Mouse (Mus musculus): Measurements from ENCODE around the gene 4930451I11Rik.

4930451I11Rik gene

GRCm38 (mm10) chr7:126832036-126832598, 678 bp upstream of the 4930451I11Rik start:
- DNase-seq, result peak; percentile 74

GRCm38 (mm10) chr7:126825952-126826351, 5.5 kb downstream of the 4930451I11Rik start:
- DNase-seq, result no peak

DNA sequence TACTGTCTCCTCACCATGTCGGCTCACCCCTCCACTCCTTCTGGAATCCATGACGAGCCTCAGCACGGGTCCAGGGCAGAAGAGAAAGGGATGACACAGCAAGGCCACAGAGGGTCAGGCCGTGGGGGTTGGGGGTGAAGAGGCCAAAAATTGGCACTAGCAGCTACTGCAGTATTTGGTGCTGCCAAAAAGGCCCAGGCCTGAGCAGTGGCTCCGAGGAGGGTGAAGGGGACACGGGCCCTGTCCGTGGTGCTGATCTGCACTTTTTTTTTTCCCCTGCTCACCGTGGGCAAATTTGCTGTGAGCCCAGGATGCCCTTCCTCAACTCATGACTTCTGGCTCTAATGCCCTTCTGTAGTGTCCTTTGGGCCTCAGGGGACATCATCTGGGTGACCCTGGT, 6.0 kb downstream of the 4930451I11Rik start:
- no peak for DNase-seq

DNA sequence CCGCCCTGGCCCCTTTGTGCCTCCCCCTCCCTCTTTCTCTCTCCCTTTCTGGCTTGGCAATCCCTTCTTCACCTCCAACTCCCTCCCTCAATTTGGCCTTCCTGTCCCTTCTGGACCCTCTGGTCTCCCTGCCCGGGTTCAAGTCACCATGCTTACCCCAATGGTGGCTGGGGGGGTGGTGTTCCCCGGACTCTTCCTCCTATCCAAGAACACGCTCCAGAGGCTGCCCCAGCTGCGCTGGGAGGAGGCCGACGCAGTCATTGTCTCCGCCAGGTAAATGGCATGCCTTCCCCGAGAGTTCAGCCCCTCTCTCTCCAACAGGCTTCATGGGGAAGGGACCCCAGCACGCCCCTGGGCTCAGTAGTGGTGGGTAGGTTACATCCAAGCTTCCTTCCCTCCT, 7.5 kb downstream of the 4930451I11Rik start:
- DNase-seq, result no peak

DNA sequence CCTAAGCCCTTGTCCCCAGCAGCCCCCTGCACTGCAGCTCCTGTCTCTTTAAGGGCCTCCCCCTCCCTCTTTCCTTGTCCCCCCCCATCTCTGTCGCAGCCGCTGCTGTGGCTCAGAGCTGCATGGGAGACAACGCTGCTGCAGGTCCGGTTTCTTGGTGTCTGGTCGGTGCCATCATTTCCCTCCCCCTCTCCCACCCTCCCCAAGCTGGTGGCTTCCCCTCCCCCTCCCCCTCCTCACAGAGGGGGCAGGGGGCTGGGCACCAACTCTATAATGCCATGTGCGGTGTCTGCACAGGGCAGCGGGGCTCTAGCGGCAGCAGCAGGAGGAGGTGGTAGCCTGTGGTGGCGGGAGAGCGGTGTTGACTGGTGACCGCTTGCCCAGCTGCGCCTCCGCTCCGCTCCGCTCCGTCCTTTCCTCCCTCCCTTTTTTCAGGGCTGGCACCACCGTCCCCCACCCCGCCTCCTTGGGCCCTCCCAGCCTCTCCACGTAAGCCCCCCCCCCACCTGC, 8.2 kb downstream of the 4930451I11Rik start:
- peak; percentile 38 for DNase-seq

- DNase-seq, result peak; percentile 23
Observed at GRCm38 (mm10) chr7:126822741-126823140, 8.7 kb downstream of the 4930451I11Rik start.

GRCm38 (mm10) chr7:126821835-126822511, 9.5 kb downstream of the 4930451I11Rik start:
- DNase-seq, result peak; percentile 78

DNA sequence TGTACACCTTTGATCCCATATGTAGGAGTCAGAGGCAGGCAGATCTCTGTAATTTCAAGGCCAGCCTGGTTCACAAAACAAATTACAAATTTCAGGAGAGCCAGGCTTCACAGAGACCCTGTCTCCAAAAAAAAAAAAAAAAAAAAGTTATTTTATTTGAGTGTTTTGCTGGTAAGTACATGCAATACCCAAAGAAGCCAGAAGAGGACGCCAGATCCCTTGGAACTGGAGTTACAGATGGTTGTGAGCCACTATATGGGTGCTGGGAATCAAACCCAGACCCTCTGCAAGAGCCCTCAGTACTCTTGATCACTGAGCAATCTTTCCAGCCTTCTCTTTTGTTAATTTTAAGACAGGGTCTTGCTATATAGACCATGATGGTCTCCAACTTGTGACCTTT, 12.6 kb downstream of the 4930451I11Rik start:
- DNase-seq, result no peak

DNA sequence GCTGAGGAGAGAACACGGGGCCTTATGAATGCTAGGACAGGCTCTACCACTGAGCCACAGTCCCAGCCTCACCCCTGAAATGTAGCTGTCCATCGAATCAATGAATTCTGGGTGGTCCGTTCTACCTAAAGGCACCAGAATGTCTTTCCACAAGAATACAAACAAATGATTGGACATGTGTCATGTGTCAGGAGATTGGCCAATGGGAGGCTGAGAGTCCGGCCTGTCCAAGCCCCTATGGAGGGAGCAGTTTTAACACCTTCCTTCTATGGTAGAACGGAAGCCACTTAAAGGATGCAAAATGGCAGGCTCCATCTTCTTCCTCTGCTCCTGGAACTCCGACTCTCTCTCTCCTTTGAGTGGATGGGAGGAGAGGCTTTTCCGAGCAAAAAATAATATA, 13.8 kb downstream of the 4930451I11Rik start:
- no peak for DNase-seq

GRCm38 (mm10) chr7:126816494-126816893, 14.9 kb downstream of the 4930451I11Rik start:
- no peak for DNase-seq

DNA sequence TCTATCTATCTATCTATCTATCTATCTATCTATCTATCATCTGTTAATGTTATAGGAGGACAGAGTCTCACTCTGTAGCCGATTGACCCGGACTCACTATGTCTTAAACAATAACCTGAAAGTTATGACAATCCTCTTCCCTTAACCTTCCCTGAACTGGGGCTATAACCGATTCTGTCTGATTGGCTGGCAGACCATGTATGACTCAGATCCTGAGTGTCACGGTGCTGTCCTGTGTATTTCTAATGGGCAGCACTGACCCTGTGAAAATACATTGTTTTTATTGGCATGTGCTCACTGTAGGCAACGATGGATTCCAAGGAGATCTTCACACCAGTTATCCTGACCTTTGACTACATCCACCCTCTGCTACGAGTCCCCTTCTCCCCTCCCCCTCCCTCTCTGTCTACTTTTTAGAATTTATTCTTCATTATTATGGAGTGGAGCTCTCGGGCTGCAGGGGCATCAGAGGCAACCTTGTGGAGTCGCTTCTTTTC, 15.7 kb downstream of the 4930451I11Rik start:
- no peak for DNase-seq

DNA sequence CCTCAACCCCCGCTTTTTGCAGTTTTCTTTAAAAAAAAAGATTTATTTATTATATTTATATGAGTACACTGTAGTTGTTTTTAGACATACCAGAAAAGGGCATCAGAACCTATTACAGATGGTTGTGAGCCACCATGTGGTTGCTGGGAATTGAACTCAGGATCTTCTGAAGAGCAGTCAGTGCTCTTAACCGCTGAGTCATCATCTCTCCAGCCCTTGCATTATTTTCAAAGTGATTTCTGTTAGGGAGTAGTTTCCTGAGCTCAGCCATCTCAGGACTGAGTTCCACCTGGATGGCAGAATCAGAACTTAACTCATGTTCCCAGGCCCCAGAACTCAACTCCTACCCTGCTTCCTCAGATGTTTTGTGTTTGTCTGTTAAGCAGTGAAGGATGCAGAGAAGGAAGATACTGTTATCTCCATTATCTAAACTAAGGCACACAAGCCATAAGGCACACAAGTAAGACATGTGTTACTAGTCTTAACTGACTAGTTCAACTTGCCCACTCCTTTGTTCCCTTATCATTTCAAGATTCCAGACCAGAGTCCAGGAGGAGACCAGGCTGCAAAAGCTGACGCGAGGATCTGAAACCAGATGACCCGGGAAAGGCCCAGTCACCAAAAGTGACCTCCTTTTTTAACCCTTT, 21.6 kb downstream of the 4930451I11Rik start:
- DNase-seq, result no peak

DNA sequence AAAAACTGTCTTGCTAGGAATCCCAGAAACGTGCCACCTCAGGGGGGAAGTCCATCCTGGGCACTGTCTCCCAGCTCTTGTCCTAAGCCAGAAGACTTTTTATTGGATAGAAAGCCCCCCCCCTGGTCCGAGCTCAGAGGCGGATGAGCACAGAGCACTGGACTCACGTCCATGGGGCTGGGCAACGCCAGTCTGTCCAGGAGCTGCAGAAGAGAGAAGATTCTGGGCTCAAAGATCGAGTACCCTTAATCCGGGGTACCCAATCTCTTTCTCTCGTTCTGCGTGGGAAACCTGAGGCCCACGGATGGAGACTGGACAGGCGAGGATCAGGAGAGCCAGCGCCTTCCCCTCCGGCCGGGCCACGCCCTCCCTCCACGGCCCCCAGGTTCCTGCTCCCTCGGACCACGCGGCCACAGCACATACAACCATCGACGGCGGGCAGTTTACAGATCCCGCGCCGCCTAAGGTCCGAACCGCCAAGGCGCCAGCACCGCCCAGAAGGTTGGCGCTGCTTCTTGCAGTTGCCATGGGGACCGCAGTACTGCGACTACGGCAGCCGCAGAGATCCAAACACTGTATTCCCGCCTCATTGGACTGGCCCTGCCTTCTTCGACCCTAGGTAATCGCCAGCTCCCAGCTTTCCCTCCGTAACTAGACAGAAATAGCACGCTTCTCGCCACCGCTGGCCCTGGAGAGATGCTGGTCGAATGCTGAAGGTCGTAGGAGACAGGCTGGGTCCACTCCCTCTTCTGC, 22.6 kb downstream of the 4930451I11Rik start:
- DNase-seq, result peak; percentile 93

DNA sequence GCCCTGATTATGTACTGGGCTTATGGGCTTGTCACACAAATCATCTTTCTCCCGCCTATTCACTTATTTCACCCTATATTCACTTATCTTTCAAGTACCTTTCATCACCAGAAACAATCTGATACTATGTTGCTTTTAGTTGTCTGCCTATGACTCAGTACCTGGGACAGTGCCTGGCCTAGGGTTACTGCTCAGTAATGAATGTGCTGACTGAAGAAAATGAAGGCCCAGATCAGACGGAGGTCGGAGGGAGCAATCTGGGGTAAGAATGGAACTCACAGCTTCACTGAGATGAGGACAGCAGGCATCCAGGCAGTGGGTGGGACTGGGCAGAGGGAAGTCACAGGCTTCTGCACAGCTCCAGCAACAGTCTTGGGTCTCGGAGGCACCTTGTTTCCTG, 24.0 kb downstream of the 4930451I11Rik start:
- DNase-seq, result no peak

GRCm38 (mm10) chr7:126806956-126807355, 24.5 kb downstream of the 4930451I11Rik start:
- DNase-seq, result no peak

DNA sequence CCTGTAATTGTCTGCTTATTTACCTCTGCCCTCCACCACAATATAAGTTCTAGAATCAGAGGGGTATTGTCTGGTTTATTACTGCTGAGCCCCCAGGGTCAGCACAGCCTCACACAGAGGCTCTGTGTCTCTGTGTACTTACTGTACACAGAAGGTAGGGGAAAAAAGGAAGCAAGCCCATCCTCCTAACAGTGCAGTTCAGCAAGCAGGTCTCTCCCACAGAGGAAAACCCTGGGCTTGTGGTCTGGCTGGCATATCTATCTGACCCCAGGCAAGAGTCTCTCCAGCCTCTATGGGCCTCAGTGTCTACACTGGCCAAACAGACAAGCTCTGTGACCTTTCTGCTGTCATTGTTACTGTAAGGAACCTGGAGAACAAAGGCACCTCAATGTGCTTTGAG, 27.7 kb downstream of the 4930451I11Rik start:
- no peak for DNase-seq

DNA sequence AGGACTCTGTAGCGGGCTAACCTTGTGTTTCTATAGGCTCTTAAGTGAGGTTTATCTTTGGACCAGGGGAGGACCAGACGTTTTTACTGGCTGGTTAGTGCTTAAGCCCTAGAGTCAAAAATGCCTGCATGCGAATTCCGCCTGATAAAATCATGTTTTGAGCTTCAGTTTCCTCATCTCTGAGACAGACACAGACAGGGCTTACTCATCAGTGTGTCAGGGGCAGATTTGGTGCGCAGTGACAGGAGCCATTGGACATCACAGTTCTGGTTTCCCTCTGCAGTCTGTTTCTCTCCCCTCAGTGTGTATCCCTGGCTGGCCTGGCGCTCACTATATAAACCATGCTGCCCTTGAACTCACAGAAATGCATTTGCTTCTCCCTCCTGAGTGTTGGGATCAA, 28.3 kb downstream of the 4930451I11Rik start:
- DNase-seq, result no peak

DNA sequence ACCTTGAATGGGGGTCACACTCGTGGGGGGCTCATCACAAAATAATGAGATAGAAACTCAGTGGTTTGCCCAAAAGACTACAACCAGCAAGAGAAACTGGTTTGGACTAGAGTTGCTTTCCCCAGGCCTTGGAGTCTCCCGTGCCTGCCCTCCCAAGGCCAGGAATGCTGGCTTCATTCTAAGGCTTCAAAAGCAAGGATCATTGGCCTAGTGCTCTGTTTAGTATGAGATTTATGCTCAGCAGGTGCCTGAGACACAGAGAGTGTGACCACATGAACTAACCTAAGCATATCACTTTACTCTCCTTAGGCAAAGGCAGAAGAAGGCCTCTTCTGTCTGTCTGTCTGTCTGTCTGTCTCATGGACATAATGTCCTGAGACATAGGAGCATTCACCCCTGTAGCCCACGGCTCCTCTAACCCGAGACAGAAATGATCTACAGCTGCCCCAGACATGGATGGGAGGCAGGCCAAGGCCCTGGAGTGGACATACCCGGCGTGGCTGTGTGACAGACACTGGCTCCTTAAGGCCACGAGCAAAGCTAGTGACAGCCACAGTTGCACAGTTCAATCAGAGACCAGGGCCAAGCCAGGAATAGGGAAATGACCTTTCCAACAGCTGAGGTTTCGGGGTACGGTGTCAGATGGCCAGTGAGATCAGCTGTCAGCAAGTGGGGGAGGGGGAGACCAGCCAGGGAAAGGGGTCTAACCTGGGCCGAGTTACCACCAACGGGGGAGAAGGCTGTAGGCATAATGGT, 29.1 kb downstream of the 4930451I11Rik start:
- DNase-seq, result no peak

- DNase-seq, result no peak
Observed at GRCm38 (mm10) chr7:126801057-126801422, 30.4 kb downstream of the 4930451I11Rik start.

DNA sequence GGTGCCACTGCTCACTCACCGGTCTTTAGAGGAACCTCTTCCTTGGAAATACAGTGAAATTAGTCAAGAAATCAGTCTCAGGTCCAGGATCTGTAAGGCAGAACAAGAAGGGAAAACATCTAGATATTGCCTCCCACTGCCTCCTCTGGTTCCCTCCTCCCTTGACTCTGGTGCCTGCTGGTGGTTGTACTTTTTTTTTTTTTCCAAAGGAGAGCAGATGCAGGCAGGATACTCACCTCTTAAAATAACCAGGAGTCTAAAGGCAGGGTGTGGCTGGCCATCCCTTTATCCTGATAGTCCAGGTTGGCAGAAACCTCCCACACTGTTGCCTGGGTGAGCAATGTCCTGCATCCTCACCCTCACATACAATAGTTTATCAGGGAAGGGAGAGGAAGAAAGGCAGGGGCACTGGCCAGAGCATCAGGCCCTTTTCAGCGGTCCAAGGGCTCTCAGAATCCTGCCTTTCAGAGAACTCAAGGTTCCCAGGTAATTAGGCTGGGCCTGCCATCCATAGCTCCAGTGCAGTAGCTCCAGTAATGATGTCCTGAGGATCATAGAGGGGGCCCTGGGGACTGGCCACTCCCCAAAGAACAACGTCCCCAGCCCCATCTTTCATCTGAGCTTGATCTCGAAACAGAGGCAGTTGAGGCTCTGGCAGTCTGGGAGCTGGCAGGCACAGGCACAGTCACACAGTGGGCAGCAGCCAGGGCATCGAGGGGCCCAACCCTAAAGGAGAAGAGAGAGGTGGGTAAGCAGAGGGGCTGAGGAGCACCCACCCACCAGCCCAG, 31.0 kb downstream of the 4930451I11Rik start:
- peak; percentile 48 for DNase-seq

GRCm38 (mm10) chr7:126799468-126800268, 31.8 kb downstream of the 4930451I11Rik start:
- peak; percentile 46 for DNase-seq

All from right cerebral cortex, postnatal 25 days (tissue).